Mouse (Mus musculus) adrenal gland, adult 18-20 months (tissue): ENCODE data around the gene Dcdc2a. TPM values are rescaled to one million over a fixed set of nuclear protein-coding genes. Genes with fewer than 3 reads are reported as not detected.

ENCODE experiments used
- DNase-seq, 2 experiments: peaks; one replicate each; pipeline ENCODE4 v3.0.0; 2021 to 2022; ENCODE audit warnings: low spot score in 2 of 2
- total RNA-seq, 2 experiments: library from RNA; stranded (reverse); gene quantifications; 1 replicate in 1 of 2; 2 replicates in 1 of 2; pipeline ENCODE4 v1.2.3; 2021

The Dcdc2a gene
- total RNA-seq, 2 experiments from 2014 or later: 0.56 TPM; not detected in 1

- no peak for DNase-seq
Measured at GRCm38 (mm10) chr13:25168891-25169290, 113.1 kb downstream of the Dcdc2a start.

GRCm38 (mm10) chr13:25177835-25178234 is 122.0 kb downstream of the Dcdc2a start:
- DNase-seq: no peak

GRCm38 (mm10) chr13:25178236-25179001 is 122.6 kb downstream of the Dcdc2a start:
- DNase-seq: no peak

- no peak for DNase-seq
Measured at GRCm38 (mm10) chr13:25186436-25187325, 130.9 kb downstream of the Dcdc2a start.

- no peak for DNase-seq
Measured at GRCm38 (mm10) chr13:25187326-25187710, 131.5 kb downstream of the Dcdc2a start.

GRCm38 (mm10) chr13:25189419-25190144 is 133.8 kb downstream of the Dcdc2a start:
- DNase-seq: no peak

GRCm38 (mm10) chr13:25190218-25190617 is 134.4 kb downstream of the Dcdc2a start:
- DNase-seq: no peak

- no peak for DNase-seq
Measured at GRCm38 (mm10) chr13:25195706-25196105, 139.9 kb downstream of the Dcdc2a start.

- no peak for DNase-seq
Measured at GRCm38 (mm10) chr13:25199916-25200315, 144.1 kb downstream of the Dcdc2a start.

GRCm38 (mm10) chr13:25206950-25207349 is 151.1 kb downstream of the Dcdc2a start:
- no peak for DNase-seq

- no peak for DNase-seq
Measured at GRCm38 (mm10) chr13:25218394-25218793, 162.6 kb downstream of the Dcdc2a start.

GRCm38 (mm10) chr13:25220186-25220787 is 164.5 kb downstream of the Dcdc2a start:
- DNase-seq: no peak

GRCm38 (mm10) chr13:25251893-25252292 is 196.1 kb downstream of the Dcdc2a start:
- DNase-seq: no peak

- no peak for DNase-seq
Measured at GRCm38 (mm10) chr13:25254478-25255263, 198.9 kb downstream of the Dcdc2a start.

GRCm38 (mm10) chr13:25257608-25258007 is 201.8 kb downstream of the Dcdc2a start:
- DNase-seq: no peak

Other genes with a start within 250 kb of the Dcdc2a start
- 10 to 100 TPM; 67.1 to 80.5 TPM for gene Acot13, start 224.5 kb upstream of the Dcdc2a start, total RNA-seq
- gene Tdp2, start 224.3 kb upstream of the Dcdc2a start, total RNA-seq: 10 to 100 TPM; 15.8 to 19.8 TPM
- under 1 TPM; 0.51 to 0.66 TPM for gene D130043K22Rik, start 210.9 kb upstream of the Dcdc2a start, total RNA-seq
- 10 to 100 TPM; 15.3 to 17.4 TPM for gene Aldh5a1, start 118.3 kb upstream of the Dcdc2a start, total RNA-seq
- gene Gpld1, start 112.9 kb upstream of the Dcdc2a start, total RNA-seq: 1 to 10 TPM; 4.2 to 5.9 TPM
- gene Mrs2, start 35.6 kb upstream of the Dcdc2a start, total RNA-seq: 10 to 100 TPM; 50.1 to 61.3 TPM
- 1 to 10 TPM; 4.2 to 4.4 TPM for gene Nrsn1, start 214.5 kb downstream of the Dcdc2a start, total RNA-seq